Mouse (Mus musculus): ENCODE results near the gene Areg. TPM values are rescaled to one million over a fixed set of nuclear protein-coding genes. Genes with fewer than 3 reads are reported as not detected.

Gene Areg
- 0.25 and 0.27 TPM in 2 replicates for polyA plus RNA-seq (2015; fragmentation: Nextera tagmentation; extraction: Ambion mirVana)

DNA sequence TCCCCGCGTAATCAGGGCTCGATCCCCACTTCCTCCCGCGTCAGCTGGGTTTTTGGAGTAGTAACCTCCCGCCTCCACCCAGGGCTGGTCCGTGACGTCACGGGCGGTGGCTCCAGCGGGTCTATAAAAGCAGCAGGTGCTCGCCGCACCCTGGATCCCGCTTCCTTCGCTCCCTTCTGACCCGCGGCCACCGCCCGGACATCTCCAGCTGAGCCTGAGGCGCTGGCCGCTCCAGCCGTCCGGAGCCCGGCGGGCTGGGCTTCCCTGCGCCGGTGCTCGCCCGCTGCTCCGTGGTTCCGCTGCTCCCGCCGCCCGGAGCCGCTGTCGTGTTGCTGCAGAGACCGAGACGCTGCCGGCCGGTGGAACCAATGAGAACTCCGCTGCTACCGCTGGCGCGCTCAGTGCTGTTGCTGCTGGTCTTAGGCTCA is at the start of gene Areg:
Gene Areg, plus strand, starts transcription at position 154 of the 428 bp plus-strand sequence.

Other genes with a start within 250 kb of the Areg start
- 0.65 and 1.1 TPM in 2 replicates for gene Cxcl1, start 248.4 kb upstream of the Areg start, polyA plus RNA-seq (2015; fragmentation: Nextera tagmentation; extraction: Ambion mirVana)
- 0.27 and 0.84 TPM in 2 replicates for gene Cxcl2, start 235.7 kb upstream of the Areg start, polyA plus RNA-seq (2015; fragmentation: Nextera tagmentation; extraction: Ambion mirVana)
- gene Mthfd2l, start 208.5 kb upstream of the Areg start, polyA plus RNA-seq (2015; fragmentation: Nextera tagmentation; extraction: Ambion mirVana) = 60.8 and 103 TPM in 2 replicates
- 0.12 and 0.14 TPM in 2 replicates for gene Epgn, start 112.1 kb upstream of the Areg start, polyA plus RNA-seq (2015; fragmentation: Nextera tagmentation; extraction: Ambion mirVana)
- 0.06 and 0.30 TPM in 2 replicates for gene Ereg, start 65.0 kb upstream of the Areg start, polyA plus RNA-seq (2015; fragmentation: Nextera tagmentation; extraction: Ambion mirVana)